Mouse (Mus musculus): ENCODE measurements around the gene Rasgef1b.

Gene Rasgef1b

DNA sequence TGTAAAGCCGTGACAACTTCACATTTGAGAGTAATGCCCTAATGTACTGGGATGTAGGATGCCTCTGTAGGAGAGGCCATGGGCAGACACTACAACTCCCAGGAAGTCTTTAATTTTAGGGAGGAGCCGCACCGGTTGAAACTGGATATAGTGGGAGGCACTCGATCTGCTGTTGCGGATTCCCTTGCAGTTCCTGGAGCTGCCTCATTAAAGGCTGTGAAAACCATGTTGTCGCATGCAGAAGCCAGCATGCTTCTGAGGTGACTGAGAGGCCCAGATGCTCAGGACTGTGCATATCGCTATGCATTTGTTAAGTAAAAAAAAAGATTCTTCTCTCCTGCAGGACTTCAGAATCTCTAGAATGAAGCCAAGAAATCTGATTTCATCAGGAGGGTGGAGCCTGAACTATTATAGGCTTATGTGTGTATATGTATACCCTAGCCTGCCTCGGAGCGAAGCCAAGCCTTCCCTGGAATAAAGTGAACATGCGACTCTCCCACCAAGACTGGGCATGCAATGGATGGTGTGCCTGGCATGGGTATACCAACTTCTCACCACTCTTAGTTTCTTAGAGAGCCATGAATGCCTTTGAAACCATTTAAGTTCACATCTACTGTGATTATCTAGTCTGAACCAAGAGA, 130.3 kb downstream of the Rasgef1b start:
- no peak for DNase-seq

DNA sequence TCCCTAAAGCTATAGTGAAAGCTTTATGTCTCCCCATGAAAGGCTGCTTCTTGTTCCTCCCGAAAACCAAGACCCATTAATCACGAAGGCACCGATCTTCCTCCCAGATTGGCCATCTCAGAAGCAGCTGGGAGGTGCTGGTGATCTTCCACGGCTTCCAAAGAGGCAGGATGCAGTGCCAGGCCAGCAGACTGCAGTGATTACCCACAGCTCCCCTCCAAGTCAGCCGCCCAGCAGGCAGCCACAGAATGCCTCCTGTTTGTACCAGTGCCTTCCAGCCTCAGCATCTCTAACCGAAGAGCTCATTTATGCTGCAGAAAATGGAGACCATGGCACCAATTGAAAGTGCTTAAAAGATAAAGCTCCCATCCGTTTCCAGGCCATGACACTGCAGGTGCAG, 131.2 kb downstream of the Rasgef1b start:
- DNase-seq, result peak; percentile 43

DNA sequence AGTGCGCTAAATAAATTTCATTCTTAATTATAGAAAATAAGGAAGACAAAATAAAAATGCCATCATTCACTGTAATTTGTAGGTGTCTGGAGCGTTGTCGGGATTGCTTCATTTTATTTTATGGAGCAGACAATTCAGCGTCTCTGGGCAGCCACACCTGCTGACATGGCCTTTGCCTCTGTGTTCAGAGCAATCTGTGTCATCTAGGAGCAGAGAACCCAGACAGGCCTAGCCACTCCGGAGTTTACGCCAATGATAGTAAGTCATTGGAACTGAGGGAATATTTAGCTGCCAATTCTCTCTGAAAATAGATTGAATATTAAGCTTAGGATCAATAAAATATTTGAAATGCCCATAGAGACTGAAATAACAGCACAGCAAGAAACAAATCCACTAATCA, 137.5 kb downstream of the Rasgef1b start:
- no peak for DNase-seq

DNA sequence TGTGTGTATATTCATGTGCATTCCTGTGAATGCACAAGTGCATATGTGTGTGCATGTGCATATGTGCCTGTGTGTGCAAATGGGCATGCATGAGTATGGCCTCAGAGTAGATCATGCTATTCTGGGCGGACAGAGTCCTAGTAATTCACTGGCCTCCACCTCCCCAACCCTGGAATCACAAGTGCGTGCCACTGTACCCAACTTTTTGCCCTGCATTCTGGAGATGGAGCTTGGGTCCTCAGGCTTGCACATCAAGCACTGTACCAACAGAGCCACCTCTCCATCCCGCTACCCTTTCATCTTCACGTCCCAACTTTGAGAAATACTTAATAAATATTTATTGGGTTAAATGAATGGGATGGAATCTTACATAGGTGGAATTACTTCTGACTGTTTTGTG, 138.3 kb downstream of the Rasgef1b start:
- DNase-seq, result no peak

- DNase-seq, result no peak
These were observed 140.9 kb downstream of the Rasgef1b start for GRCm38 (mm10) chr5:99587994-99588393.

DNA sequence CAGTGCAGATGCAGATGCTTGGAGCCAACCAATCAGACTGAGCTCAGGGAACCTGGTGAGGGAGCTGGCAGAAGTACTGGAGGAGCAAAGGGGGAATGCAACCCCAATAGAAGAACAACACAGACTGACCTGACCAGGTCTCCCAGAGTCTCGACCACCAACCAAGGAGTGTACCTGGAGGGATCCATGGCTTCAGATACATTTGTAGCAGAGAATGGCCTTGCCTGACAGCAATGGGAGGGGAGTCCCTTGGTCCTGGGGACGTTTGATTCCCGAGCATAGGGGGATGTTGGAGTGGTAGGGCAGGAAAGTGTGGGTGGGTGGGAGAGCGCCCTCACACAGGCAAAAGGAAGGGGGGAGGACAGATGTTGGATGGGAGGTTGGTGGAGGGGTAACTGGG, 141.3 kb downstream of the Rasgef1b start:
- DNase-seq, result no peak

GRCm38 (mm10) chr5:99586287-99586686, 142.6 kb downstream of the Rasgef1b start:
- no peak for DNase-seq

- peak; percentile 20 for DNase-seq
These were observed 143.5 kb downstream of the Rasgef1b start for GRCm38 (mm10) chr5:99585166-99585898.

- no peak for DNase-seq
These were observed 144.6 kb downstream of the Rasgef1b start for GRCm38 (mm10) chr5:99584266-99584665.

- DNase-seq, result no peak
These were observed 146.8 kb downstream of the Rasgef1b start for GRCm38 (mm10) chr5:99582055-99582454.

DNA sequence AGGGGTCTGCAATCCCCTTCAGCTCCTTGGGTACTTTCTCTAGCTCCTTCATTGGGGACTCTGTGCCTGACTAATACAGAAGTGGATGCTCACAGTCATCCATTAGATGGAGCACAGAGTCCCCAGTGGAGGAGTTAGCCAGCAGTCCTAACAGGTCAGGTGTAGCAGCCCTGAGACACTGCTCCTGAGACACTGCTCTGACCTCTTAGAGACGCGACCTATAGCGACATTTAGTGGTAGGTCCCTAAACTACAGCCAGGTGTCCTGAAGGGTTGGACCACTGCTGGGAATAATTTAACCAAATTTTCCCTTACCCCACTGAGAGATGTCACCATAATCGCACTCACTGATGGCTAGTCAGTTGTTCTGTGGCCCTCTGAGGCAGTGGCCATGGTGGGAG, 150.2 kb downstream of the Rasgef1b start:
- peak; percentile 46 for DNase-seq

GRCm38 (mm10) chr5:99575897-99576296, 153.0 kb downstream of the Rasgef1b start:
- DNase-seq, result no peak

DNA sequence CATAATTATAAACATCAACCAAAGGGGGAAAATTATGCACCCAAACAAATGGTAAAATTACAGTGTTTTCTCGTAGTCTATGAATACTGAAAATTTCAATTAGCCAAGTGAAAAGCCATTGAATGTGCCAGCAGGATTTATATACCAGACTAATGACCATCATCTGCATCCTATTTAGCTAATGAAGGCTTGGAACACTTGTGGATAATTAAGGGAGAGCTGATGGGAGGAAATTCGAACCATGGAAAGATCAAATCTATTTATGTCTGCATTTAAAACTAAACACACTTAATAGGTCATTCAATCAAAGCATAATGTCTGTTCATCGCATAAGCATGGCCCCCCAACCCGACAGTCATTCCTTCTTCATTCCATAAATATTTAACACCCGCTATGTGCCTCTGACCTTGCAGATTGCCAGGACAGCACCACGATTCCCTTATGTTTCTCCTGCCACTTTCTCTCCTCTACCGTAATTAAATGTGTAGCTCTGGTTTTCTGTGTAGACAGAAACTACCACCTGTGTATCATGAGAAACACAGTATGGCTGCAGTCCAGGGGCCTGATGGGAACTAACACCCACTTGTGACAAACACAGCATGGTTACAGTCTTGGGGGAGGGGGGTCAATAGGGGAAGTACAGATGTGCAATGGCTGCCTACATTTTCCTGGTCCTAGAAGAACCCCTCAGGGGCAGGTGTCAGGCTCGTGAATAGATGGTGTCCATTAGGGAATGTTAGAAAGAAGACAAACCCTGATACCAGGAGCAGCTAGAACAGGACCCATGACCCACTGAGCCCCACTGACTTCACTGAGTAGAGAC, 164.2 kb downstream of the Rasgef1b start:
- no peak for DNase-seq

DNA sequence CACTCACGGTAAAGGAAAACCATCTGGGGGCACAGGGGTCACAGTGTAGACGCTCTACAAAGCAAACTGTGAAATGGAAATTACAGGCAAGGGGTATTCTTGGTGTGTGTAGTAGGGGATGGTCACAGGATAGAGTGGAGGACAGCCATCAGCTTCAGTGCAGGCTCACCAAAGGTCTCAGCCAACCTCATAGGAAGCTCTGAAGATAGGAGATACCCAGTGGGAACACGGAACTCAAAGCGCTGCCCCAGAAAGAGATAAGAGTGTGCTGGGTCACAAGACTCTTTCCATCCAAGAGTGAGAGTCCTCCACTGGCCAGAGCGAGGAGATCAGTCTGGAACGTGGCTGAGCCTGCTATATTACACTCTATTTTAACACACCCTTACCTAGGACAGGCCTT, 166.8 kb downstream of the Rasgef1b start:
- no peak for DNase-seq

GRCm38 (mm10) chr5:99559814-99560213, 169.1 kb downstream of the Rasgef1b start:
- DNase-seq, result no peak

DNA sequence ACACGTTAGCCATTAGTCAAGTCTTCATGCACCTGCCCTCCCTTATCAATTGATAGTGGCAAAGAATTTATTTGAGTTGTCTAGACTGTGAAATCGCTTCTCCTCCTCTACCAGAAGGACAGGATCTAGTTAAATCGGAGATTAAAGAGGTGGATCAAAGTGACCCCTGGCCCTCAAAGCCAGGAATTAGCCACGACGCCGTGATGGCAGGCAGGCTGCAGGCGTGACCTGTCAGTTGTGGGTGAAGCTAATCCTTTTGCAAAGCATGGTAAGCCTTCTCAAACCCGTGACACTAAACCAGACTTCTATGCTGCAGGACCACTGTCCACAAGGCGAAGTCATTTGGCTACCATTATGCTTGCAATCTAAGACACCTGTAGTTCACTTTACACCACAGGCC, 170.6 kb downstream of the Rasgef1b start:
- DNase-seq, result no peak

- no peak for DNase-seq
These were observed 176.2 kb downstream of the Rasgef1b start for GRCm38 (mm10) chr5:99552645-99553044.

- no peak for DNase-seq
These were observed 184.0 kb downstream of the Rasgef1b start for GRCm38 (mm10) chr5:99544664-99545494.

DNA sequence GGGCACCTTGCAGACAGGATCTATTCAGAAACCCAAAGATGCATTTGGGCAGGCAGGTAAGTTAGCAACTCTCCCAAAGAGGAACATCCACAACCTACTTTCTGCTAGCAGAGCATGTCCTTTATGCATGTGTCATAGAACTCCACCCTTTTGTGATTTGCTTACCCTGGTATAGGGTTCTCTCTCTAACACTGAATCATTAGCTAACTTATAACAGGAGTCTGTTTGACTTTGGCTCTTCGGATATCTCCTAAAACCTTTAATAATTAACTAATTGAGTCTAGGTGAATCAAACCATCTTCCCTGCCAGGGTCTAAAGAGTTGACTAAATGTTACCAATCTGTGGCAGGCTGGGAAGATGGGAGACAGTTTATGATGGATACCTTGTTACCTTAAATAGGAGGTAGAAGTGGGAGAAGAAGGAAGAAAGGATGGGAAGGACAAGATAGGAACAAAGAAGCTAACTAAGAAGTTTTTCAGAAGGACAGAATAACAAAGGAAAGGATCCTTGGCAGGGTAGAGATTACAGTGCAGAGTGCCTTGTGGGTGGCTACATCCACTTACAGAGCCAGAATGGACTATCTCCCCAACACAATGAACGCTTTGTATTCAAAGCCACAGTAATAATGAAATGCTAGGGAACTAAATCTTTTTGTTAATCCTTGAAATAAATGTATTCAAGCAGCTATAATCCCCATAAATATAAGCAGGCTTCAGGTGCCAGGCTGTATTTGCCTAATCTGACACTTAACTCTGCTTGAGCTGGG, 186.7 kb downstream of the Rasgef1b start:
- no peak for DNase-seq

DNA sequence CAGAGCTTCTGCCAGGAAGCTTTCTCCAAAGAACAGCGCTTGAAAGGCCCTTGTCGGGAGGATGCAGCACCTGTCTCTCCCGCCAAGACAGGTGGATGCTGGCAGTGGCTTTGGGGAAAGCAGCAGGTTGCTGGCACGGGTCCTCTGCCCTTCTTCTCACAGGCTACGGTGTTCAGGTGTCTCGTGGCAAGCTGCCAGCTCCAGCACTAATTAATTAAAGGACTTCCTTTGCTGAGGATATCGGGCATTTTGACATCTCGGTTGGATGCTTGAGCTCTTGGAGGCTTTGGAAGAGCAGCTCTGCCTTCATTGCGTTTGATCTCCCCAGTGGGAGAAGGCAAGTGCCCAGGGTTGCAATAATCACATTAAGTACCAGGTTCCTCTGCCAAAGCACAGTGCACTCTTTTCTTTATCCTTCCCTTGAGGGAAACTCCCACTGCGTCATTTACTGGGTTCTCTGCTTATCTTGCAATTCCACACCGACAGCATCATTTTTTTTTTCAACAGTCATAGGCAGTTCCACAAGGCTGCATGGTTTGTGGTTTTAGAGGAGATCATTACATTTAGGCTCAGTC, 187.5 kb downstream of the Rasgef1b start:
- DNase-seq, result peak; percentile 93

DNA sequence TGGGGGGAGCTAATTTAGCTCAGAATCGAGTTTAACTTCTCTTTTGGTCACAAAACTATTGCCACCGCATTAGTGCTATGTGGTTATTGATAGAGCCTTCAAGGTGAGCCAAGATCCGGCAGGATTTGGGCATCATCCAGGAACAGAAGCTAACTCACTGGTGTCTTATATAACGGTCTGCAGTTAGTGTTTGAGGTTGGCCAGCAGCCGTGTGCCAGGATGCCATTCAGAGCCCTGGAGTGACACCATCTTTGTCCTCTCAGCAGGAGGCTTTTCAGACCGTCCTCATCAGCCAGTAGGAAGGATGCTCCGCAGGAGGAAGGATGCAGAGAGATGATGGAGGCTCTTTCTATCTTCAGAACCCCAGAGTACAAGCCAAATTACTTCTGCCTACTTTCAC, 195.4 kb downstream of the Rasgef1b start:
- DNase-seq, result peak; percentile 80

GRCm38 (mm10) chr5:99526797-99527201, 202.1 kb downstream of the Rasgef1b start:
- DNase-seq, result no peak
